Mouse (Mus musculus) forebrain, postnatal 0 days (tissue): ENCODE data around the gene Lrrc8a. TPM values are rescaled to one million over a fixed set of nuclear protein-coding genes. Genes with fewer than 3 reads are reported as not detected.

ENCODE experiments used
- ATAC-seq: fragments of 200-750 bp; cut with Nextera tagmentation; 2 replicates; pipeline ENCODE4 v1.8.0; 2017; ENCODE audit warnings: mild to moderate bottlenecking, moderate library complexity
- DNase-seq: peaks from one replicate; pipeline ENCODE4 v3.0.0-alpha.2; 2015
- H3K27ac ChIP-seq: fragments of 300-500 bp; sonication (generic); 2 replicates; pipeline ENCODE4 v1.5.1; 2014; ENCODE audit warnings: low read depth, mild to moderate bottlenecking, antibody characterized with exemption, low read length, moderate library complexity, mixed read lengths
- H3K27me3 ChIP-seq: fragments of 300-500 bp; sonication (generic); 2 replicates; pipeline ENCODE4 v1.6.1; 2014; ENCODE audit warnings: mild to moderate bottlenecking, low read length, mixed read lengths; ENCODE audit not compliant: insufficient read depth
- H3K36me3 ChIP-seq: fragments of 300-500 bp; sonication (generic); 2 replicates; pipeline ENCODE4 v1.6.1; 2014; ENCODE audit warnings: mild to moderate bottlenecking, moderate library complexity; ENCODE audit not compliant: insufficient read depth
- H3K4me1 ChIP-seq: fragments of 300-500 bp; sonication (generic); 2 replicates; pipeline ENCODE4 v1.6.1; 2014; ENCODE audit warnings: antibody characterized with exemption; ENCODE audit not compliant: insufficient read depth
- H3K4me2 ChIP-seq: fragments of 300-500 bp; sonication (generic); 2 replicates; pipeline ENCODE4 v1.6.1; 2014; ENCODE audit warnings: low read depth, mild to moderate bottlenecking, moderate library complexity
- H3K4me3 ChIP-seq: fragments of 300-500 bp; sonication (generic); 2 replicates; pipeline ENCODE4 v1.5.1; 2014; ENCODE audit warnings: low read depth, low read length, mixed read lengths
- H3K9ac ChIP-seq: fragments of 300-500 bp; sonication (generic); 2 replicates; pipeline ENCODE4 v1.6.1; 2014; ENCODE audit warnings: mild to moderate bottlenecking
- H3K9me3 ChIP-seq: fragments of 300-500 bp; sonication (generic); 2 replicates; pipeline ENCODE4 v1.6.1; 2016; ENCODE audit warnings: low read length
- CTCF ChIP-seq: sonication (generic); IDR thresholded peaks from 2 replicates; pipeline ENCODE4 v1.5.1; 2016; ENCODE audit warnings: antibody characterized with exemption, control low read depth, low read depth
- WGBS: fragments of 180-500 bp; shearing (Covaris S2); extraction: QIAGEN DNeasy Blood & Tissue Kit; methylation state at CpG from one replicate; pipeline ENCODE4 v1.1.7; 2014; 5-methylcytosine and 5-hydroxymethylcytosine counted together
- polyA plus RNA-seq: library from polyadenylated mRNA; unstranded; fragments of >200 nt; fragmentation: Nextera tagmentation; extraction: Ambion mirVana; gene quantifications from 2 replicates; pipeline ENCODE4 v1.2.1, GENCODE M21; 2015
- total RNA-seq: library from RNA; depleted of rRNA; stranded (reverse); fragments of >200 nt; gene quantifications from 2 replicates; pipeline ENCODE4 v1.2.3, GENCODE M21; 2014

Lrrc8a gene
- total and polyA plus RNA-seq, 2 experiments from 2014 or later: 44.5 to 55.3 TPM

DNA sequence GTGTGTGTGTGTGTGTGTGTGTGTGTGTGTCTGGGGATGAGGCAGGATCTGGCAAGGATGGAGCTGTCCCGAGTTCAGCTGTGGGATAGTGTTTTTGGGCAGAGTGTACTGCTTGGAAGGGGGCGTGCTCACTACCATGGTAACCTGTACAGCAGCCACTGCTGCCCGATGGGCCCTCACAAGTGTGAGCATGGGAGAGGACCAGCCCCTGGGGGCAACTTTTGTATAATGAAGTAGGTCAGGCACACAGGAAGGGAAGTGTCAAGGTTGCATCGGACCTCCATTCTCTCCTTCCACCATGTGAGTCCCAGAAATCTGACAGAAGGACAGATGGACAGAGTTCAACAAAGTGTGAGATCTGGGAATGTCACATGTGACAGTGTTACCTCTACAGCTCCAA lies 10.2 kb downstream of the Lrrc8a start:
- no peak for DNase-seq
- peaks cover 48% of the 10 kb centered on the region for H3K36me3 ChIP-seq
- H3K4me3 ChIP-seq: no peak overlapping the region
- no peaks in the 10 kb centered on the region for H3K4me1 ChIP-seq
- H3K27me3 ChIP-seq: no peaks in the 10 kb centered on the region
- H3K4me2 ChIP-seq: no peak overlapping the region
- TF ChIP-seq CTCF: no peak
- H3K9me3 ChIP-seq: no peaks in the 10 kb centered on the region
- 69% methylated on average over 4 of the region's 4 CpGs for WGBS
- no peak for ATAC-seq
- no peak overlapping the region for H3K9ac ChIP-seq
- H3K27ac ChIP-seq: no peak overlapping the region

DNA sequence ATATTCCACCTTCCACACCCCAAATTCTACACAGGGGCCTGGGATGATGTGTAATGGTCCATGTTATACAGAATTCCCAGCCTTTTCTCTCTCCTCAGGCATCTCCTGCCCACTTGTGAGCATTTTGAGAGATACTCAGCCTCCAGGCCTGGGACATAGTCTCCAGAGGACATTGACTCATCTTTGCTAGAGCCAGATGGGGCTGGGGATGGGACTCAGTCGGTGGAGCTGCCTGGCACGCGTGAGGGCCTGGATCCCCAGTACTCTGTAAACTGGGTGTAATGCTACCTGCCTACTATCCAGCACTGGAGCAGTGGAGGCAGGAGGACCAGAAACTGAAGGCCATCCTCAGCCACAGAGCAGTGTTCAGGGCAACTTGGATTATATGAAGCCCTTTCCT lies 11.7 kb downstream of the Lrrc8a start:
- ATAC-seq (no peak), DNase-seq (no peak)
- H3K4me1 ChIP-seq: no peaks in the 10 kb centered on the region
- no peak overlapping the region for H3K9ac ChIP-seq
- H3K27ac ChIP-seq: no peak overlapping the region
- no peak overlapping the region for H3K4me2 ChIP-seq
- TF ChIP-seq CTCF: no peak
- 91% methylated on average over 3 of the region's 3 CpGs for WGBS
- peaks cover 43% of the 10 kb centered on the region for H3K36me3 ChIP-seq
- no peaks in the 10 kb centered on the region for H3K27me3 ChIP-seq
- H3K4me3 ChIP-seq: no peak overlapping the region
- no peaks in the 10 kb centered on the region for H3K9me3 ChIP-seq

- Histone ChIP-seq H3K4me2 (no peak overlapping the region), H3K9me3 (no peaks in the 10 kb centered on the region), H3K27me3 (no peaks in the 10 kb centered on the region), H3K4me1 (no peaks in the 10 kb centered on the region), H3K36me3 (peaks cover 45% of the 10 kb centered on the region), H3K9ac (no peak overlapping the region), H3K27ac (no peak overlapping the region), H3K4me3 (no peak overlapping the region)
- TF ChIP-seq CTCF: no peak
- ATAC-seq: no peak
- WGBS: 89% methylated on average over 10 of the region's 10 CpGs
- no peak for DNase-seq
Measured at GRCm38 (mm10) chr2:30250166-30251128, 12.9 kb downstream of the Lrrc8a start.

GRCm38 (mm10) chr2:30251417-30252104 lies 14.0 kb downstream of the Lrrc8a start:
- H3K4me1 ChIP-seq: no peaks in the 10 kb centered on the region
- no peak overlapping the region for H3K4me2 ChIP-seq
- no peak overlapping the region for H3K4me3 ChIP-seq
- DNase-seq (no peak), ATAC-seq (no peak)
- H3K27me3 ChIP-seq: no peaks in the 10 kb centered on the region
- WGBS: 87% methylated on average over 5 of the region's 5 CpGs
- H3K36me3 ChIP-seq: peaks cover 56% of the 10 kb centered on the region
- no peaks in the 10 kb centered on the region for H3K9me3 ChIP-seq
- TF ChIP-seq CTCF: no peak
- H3K27ac ChIP-seq: no peak overlapping the region
- no peak overlapping the region for H3K9ac ChIP-seq

DNA sequence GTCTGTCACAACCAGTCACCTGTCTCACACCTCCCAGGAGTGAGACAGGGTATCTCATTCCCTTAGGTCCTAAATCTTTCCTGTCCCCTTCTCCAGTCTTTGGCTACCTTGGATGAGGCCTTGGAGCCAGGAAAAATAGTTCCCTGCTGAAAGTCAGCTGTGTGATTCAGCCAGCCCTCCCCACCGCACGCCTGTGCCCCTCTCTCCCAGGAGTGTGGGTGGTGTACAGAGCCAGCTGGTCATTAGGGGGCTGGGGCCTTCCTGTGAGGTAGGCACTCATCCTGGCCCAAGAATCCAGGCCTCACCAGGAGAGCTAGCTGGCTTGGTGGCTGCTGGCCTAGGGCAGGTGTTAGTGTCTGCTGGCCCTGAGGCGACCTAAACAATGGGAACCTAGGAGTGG lies 15.0 kb downstream of the Lrrc8a start:
- Histone ChIP-seq H3K4me1 (no peaks in the 10 kb centered on the region), H3K9ac (no peak overlapping the region), H3K27me3 (no peaks in the 10 kb centered on the region), H3K4me2 (no peak overlapping the region), H3K4me3 (no peak overlapping the region), H3K27ac (no peak overlapping the region), H3K36me3 (peaks cover 66% of the 10 kb centered on the region), H3K9me3 (no peaks in the 10 kb centered on the region)
- TF ChIP-seq CTCF: no peak
- WGBS: 82% methylated on average over 3 of the region's 3 CpGs
- DNase-seq (no peak), ATAC-seq (no peak)

GRCm38 (mm10) chr2:30253809-30254208 lies 16.3 kb downstream of the Lrrc8a start:
- no peak for ATAC-seq
- 85% methylated on average over 5 of the region's 5 CpGs for WGBS

More at GRCm38 (mm10) chr2:30253809-30254208, 16.3 kb downstream of the Lrrc8a start:
- H3K27me3 ChIP-seq: no peaks in the 10 kb centered on the region
- H3K4me1 ChIP-seq: no peaks in the 10 kb centered on the region
- no peak overlapping the region for H3K9ac ChIP-seq
- no peak for TF ChIP-seq CTCF
- H3K4me3 ChIP-seq: no peak overlapping the region
- no peaks in the 10 kb centered on the region for H3K9me3 ChIP-seq
- DNase-seq: no peak
- H3K4me2 ChIP-seq: no peak overlapping the region
- H3K27ac ChIP-seq: no peak overlapping the region
- H3K36me3 ChIP-seq: peaks cover 71% of the 10 kb centered on the region
